Mouse (Mus musculus) right cerebral cortex, postnatal 10 days (tissue): ENCODE measurements around the gene Rcsd1.

Experiments
- DNase-seq, 2 experiments: peaks; one replicate each; pipeline ENCODE4 v3.0.0; 2021; ENCODE audit warnings: low spot score in 2 of 2

Rcsd1 gene

DNA sequence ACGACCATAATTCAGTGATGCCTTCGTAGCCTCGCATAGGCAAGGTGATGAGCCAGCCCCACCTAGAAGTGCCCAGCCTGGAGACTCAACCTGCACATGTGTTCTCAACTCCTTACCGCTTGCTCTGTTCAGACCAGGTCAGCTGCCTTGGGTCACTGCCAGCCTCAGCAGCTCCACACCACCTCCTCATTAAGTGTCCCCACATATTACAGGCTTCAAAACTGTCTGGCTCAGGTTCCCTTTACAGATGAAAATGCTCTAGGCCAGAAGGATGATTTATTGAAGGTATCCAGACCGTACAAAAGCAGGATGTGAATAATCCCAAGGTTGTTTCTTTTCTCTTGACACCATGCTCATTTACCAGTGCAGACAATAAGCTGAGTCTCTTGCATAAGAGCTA is 83.7 kb downstream of the Rcsd1 start:
- DNase-seq, result no peak

DNA sequence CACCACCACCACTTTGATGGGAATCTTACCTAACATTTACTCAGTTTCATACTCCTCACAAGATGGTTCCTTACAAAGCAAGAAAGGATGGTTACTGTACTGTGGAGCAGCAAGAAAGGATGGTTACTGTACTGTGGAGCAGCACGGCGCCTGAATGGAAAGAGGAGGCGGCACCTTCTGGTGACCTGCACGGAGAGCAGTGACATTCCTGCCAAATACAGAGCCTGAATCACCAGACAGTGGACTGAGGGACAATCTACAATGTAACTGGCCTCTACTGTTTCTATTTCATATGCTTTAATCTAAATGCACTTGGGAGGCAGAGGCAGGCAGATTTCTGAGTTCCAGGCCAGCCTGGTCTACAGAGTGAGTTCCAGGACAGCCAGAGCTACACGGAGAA is 84.5 kb downstream of the Rcsd1 start:
- DNase-seq, result no peak

DNA sequence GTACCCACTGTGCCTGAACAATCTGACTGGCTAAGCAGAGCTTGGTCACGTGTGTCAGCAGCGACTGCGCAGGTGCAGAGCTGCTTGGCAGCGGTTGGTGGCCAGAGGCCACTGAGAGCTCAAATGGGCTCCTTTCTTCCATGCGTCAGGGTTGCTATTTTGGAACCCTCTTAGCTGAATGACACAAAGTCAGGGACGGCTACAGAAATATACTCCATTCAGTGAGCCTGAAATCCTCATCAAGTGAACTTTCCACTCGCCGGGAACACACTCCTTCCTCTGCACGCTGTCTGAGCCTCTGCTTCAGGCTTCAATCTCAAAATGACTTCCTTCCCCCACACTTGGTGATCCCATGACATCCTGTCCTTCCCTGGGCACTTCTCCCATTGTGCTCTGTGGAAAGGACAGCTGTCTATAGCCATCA is 91.3 kb downstream of the Rcsd1 start:
- DNase-seq, result peak in 1 of 2 experiments; percentile 51

DNA sequence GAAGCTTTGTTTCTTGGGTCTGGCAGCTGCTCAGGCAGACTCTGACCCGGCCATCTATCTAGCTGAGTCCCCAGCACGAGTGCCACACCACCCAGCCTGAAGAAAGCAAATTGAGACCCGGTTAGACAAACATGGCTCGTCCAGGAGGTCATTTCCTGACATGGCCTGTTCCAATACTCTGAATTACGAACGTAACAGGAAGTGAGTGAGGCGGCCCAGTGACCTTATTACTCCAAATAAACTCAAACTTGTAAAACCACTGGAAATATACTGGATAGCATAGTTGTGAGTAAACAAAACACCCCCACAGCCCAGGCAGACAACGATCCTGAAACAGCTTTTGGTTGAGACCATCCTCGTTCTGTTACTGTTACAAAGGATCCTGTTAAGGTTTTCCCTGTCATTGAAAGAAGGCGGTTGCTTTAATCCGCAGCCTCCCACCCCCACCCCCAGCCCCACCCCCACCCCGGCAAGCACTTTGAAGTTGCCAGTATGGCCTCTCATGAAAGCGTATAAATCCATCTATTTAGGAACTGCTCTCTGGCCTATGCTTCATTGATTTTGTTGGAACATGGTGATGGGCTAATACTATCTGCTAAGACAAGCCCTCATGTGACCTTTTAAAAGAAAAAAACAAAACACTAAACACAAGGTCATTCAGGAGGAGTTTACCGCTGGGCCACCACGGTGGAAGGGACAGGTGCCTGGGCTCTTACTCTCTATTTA is 92.2 kb downstream of the Rcsd1 start:
- no peak for DNase-seq

DNA sequence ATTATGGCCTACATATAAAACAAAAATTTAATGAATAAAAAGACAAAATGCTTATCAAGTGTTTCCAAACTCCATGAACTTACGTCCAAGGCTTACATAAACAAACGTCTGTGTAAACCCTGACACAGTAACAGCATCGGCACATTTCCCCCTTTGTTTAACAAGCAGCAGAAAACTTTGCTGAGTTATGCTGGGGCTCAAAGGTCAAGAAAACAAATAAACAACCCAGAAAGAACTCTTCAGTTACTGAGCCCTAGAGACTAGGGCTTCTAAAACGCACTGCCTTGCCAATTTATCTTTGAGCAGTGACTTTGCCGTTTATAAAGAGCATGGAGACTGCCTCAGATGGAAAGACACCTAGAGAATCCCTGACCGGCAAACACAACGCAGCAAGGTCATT is 92.9 kb downstream of the Rcsd1 start:
- DNase-seq, result no peak

DNA sequence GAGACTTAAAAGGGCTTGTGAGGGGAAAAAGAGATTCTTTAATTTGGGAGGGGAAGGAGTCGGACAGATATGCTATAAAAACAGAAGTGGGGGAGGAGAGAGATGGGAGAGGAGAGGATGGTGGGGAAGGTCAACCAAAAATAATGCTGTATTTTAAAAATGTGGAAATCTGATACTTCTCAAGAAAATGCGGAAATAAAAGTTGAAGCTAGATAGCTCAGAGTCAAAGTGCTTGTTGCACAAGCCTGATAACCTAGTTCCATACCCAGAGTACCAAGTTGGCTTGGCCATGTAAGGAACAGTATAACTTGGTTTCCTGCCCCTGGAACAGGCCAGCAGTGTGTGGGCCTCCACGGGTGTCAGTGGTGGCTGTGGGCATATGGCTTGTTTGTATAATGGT is 94.8 kb downstream of the Rcsd1 start:
- no peak for DNase-seq

DNA sequence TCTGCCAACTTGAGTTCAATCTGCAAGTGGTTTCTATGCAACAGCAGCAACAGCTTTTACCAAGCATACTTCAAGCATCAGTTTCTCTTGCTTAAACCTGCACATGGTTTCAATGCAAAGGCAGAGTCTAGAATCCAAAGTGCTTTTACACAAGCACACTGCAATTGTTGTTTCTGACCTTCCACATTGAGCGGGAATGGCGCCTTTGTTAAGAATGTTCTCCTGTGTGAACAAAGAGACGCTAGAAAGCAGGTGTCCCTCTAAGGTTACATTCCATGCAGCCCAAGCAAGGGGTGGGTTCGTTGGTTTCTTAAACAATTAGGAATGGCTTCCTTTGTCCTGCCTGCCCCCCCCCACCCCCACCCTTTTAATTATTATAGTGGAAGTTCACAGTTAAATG is 95.6 kb downstream of the Rcsd1 start:
- DNase-seq, result no peak

DNA sequence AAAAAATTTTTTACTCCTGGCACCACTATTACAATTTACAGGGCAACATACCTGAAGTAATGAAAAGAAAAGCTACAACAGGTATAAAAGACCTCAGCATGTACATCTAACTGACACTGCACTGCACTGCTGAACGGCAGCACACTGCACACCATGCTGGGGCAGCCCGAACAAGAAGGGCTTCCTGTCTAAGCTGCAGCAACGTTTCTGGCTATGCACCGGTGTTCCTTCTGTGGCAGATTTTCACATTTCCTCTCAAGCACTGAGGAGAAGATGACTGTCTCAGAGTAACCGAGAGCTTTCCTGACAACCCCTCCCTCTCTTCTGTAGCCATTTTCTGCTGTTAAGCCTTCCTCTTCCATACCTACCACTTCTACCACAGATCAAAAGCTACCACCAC is 96.8 kb downstream of the Rcsd1 start:
- no peak for DNase-seq

DNA sequence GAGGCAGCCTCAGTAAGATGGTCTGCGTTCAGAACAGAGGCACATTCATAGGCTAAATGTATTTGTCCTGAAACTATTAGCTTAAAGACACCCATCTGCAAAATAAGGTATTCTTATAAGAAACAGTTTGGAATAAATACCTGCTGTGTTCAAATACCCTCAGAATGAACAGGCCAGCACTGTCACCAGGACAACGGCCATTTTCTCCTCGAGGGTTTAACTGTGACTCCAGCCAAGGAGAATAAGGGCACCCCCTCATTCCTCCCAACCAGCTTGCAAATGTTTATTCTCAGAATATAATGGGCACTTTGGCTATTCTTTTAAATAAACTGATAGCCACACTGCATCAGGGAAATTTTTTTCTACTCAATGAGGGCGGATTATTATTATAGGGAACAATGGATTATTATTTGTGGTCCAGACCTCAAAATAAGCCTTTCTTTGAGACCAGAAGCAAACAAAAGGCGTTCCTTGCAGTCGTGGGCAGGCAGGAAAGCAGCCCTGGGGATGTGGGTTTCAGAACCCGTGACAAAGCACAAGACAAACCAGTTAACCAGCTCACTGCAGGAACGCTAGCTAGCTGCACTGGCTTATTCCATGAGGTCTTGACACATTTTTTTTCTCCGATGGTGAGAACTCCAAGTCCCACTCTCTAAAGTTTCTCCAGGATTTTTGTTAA is 99.1 kb downstream of the Rcsd1 start:
- peak in 1 of 2 experiments; percentile 33 for DNase-seq

DNA sequence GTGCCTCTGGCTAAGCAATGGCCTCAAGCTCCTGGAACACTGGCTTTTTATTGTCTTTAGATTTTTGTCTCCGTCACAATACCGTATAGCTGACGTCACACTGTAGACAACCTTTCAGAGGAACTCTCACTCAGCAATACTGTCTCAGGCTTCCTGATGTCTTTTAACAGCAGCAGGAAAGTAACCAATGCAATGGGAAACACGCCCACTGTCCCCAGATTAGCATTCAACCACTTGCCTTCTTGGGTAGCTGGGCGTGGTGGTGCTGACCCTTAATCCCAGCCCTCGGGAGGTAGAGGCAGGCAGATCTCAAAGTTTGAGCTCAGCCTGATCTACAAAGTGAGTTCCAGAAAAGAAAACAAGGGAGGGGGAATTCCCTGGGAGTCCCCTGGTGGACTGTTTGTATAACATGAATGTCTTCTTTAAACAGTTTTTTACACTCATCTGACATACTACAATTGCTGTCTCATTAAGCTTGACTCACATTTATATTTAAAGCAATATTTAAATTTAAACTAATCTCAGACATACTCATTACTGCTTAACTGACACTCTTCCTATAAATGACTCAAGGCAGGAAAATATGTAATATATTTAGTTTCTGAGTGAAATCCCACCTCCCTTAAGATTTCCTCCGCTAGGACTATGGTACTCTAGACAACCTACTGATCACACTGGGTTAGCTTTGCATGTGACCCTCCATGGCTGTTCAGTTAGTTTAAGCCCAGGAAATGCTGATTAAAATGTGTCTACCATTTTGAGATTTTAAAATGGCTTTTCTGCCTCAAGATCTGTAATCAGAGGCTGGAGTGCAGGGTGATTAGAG is 99.8 kb downstream of the Rcsd1 start:
- peak in 1 of 2 experiments; percentile 19 for DNase-seq

DNA sequence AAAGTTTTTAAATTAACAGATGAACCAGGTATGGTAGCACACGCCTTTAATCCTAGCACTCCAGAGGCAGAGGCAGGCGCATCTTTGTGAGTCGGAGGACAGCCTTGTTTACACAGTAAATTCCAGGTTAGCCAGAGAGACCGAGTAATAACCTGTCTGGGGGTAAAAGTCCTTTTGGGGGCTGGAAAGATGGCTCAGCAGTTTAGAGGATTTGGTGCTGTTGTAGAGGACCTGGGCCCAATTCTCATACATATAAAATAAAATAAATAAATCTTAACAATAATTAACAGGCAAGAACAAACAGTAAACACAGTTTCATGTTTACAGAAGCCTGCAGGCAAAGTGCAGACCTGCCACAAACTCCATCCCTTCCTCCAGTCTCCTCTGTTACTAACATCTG is 100.7 kb downstream of the Rcsd1 start:
- no peak for DNase-seq

DNA sequence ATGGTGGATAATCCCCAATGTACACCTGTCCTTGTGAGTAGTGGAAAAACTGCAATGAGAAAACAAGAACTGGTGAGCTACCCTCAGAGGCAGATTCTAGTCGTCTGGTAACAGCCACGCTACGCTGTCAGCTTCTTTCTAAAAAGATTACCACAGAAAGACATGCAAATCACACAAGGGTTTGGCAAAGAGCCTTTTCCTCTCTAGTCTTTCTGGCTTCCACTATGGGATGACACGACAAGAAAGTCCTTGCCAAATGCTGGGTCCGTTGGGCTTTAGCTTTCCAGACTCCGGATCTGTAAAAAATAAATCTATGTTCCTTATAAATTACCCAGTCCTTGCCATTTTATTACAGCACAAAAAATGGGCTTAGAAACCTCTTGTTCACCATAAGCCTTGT is 103.8 kb downstream of the Rcsd1 start:
- peak; percentile 30 to 38 for DNase-seq

DNA sequence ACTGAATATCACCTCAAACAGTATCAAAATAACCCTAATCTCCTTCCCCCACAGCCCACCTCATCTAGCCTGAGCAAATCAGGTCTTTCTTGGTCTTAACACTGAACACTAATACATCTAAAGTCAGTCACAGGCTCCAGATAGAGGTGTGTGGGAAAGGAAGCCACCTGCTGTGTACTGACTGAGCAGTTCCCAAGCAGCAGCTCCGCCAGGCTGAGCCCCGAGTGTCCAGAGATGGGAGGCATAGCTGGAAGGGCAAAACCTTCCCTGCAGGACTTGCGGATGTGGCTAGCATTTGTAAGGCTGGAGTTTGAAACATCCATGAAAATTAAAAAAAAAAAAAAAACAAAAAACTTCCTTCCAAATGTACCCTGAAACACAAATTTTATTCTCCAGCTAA is 104.4 kb downstream of the Rcsd1 start:
- peak in 1 of 2 experiments; percentile 20 for DNase-seq

DNA sequence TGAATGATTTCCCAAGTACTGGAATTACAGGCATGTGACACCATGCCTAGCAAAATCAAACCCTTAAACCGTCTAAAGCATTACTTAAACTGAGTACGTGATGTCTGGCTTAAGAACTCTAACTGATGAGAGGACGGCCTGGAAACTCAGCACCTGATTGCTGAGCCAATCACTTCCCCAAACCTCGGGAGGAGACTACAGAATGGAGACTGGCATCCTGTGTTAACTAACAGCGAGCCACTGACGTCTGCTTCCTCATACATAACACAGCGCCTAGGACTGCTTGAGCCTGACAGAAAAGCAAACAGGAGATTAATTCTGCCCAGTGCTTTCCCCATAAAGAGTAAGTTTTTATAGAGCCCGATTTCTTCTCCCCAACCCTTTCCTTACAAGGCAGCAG is 105.4 kb downstream of the Rcsd1 start:
- DNase-seq, result no peak

DNA sequence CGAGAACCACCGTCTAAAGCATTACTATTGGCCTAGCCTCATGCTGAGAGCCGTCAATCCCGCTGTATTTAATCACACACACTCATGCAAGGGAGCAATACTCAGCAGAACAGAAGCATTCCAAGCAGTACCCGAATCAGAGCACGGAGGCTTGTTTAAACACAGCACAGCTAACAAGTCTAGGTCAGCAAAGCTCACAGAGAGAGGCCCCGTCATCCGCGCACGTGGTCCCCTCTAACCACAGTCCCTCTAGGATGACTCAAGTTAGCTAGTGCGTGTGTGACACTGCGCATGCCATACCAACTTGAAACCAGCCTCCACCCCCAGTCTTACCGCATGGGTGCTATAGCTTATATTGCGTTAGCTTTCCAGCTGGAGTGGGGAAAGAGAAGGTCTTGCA is 106.3 kb downstream of the Rcsd1 start:
- peak in 1 of 2 experiments; percentile 19 for DNase-seq

DNA sequence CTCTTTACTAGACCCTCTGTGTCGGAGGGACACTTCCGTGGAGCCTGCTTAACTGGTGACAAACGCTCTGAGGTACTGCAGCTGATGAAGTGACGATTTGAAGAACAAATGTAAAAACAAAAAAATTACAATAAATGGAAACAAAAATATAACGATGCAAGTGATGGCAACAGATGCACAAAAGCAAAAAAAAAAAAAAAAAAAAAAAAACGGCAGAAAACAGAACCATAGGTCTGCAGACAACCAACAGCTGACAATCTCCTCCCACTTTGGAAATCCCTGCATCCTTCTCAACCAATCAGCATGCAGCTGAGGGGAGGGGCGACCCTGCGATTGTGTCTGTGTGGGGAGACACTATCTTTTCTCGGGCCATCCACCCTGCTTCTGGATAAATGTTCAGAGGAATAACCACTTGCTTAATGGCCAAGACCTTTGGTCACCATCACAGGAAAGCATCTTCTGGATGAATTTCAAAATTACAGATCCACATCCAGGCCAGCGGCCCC is 107.7 kb downstream of the Rcsd1 start:
- peak in 1 of 2 experiments; percentile 25 for DNase-seq
